Mouse (Mus musculus) myocyte (in vitro differentiated cells): Measurements from ENCODE around the gene Gm47985. TPM values are rescaled to one million over a fixed set of nuclear protein-coding genes. Genes with fewer than 3 reads are reported as not detected.
"Not testable (repeated sequence)": the region's sequence is repeated elsewhere in the genome, so short reads cannot be mapped to it uniquely, and the experiment has no call there.

Experiments used
- H3K27me3 ChIP-seq: one replicate; pipeline ENCODE4 v1.6.1; 2011; ENCODE audit not compliant: control insufficient read depth, insufficient read depth, insufficient read length
- H3K36me3 ChIP-seq: one replicate; pipeline ENCODE4 v1.6.1; 2011; ENCODE audit not compliant: control insufficient read depth, insufficient read depth
- H3K4me2 ChIP-seq: one replicate; pipeline ENCODE4 v1.6.1; 2011; ENCODE audit warnings: low read depth, control low read depth
- H3K4me3 ChIP-seq: one replicate; pipeline ENCODE4 v1.5.1; 2011; ENCODE audit warnings: mild to moderate bottlenecking, control low read depth, moderate library complexity
- H3K79me2 ChIP-seq: one replicate; pipeline ENCODE4 v1.6.1; 2011; ENCODE audit not compliant: control insufficient read depth, insufficient read depth
- H3ac ChIP-seq: one replicate; pipeline ENCODE4 v1.6.1; 2011; ENCODE audit not compliant: control insufficient read depth, insufficient read length
- CEBPB ChIP-seq: IDR thresholded peaks from 2 replicates; pipeline ENCODE4 v1.6.1; 2011; ENCODE audit warnings: mild to moderate bottlenecking, moderate library complexity; ENCODE audit not compliant: poor library complexity, insufficient read depth, severe bottlenecking
- E2F4 ChIP-seq: IDR thresholded peaks from one replicate; pipeline ENCODE4 v1.6.1; 2011; ENCODE audit warnings: mild to moderate bottlenecking, control low read depth, moderate library complexity; ENCODE audit not compliant: insufficient read depth
- MAX ChIP-seq: IDR thresholded peaks from one replicate; pipeline ENCODE4 v1.6.1; 2011; ENCODE audit warnings: low read depth, mild to moderate bottlenecking, control low read depth
- MYOD1 ChIP-seq, 3 experiments: IDR thresholded peaks; one replicate each; pipeline ENCODE4 v1.6.1; 2011; ENCODE audit warnings: control low read depth in 2 of 3, low read depth in 2 of 3, mild to moderate bottlenecking in 2 of 3, moderate library complexity in 1 of 3; ENCODE audit not compliant: insufficient read length in 2 of 3, control insufficient read depth in 1 of 3
- MYOG ChIP-seq, 3 experiments: IDR thresholded peaks; one replicate each; pipeline ENCODE4 v1.6.1; 2011; ENCODE audit warnings: control low read depth in 2 of 3, low read depth in 2 of 3, mild to moderate bottlenecking in 2 of 3; ENCODE audit not compliant: insufficient read length in 2 of 3, control insufficient read depth in 1 of 3, insufficient read depth in 1 of 3
- POLR2A ChIP-seq: IDR thresholded peaks from one replicate; pipeline ENCODE4 v1.6.1; 2011; ENCODE audit warnings: low read depth, mild to moderate bottlenecking, control low read depth, moderate library complexity; ENCODE audit not compliant: insufficient read length
- POLR2AphosphoS2 ChIP-seq: IDR thresholded peaks from one replicate; pipeline ENCODE4 v1.6.1; 2011; ENCODE audit warnings: low read depth, control low read depth; ENCODE audit not compliant: insufficient read length
- REST ChIP-seq: IDR thresholded peaks from one replicate; pipeline ENCODE4 v1.6.1; 2011; ENCODE audit warnings: mild to moderate bottlenecking, control low read depth, moderate library complexity; ENCODE audit not compliant: insufficient read depth, insufficient read length
- SRF ChIP-seq: IDR thresholded peaks from one replicate; pipeline ENCODE4 v1.6.1; 2011; ENCODE audit warnings: low read depth; ENCODE audit not compliant: control insufficient read depth, insufficient read length
- TCF12 ChIP-seq: IDR thresholded peaks from one replicate; pipeline ENCODE4 v1.6.1; 2011; ENCODE audit warnings: mild to moderate bottlenecking, control low read depth; ENCODE audit not compliant: poor library complexity, insufficient read depth, severe bottlenecking
- TCF3 ChIP-seq: IDR thresholded peaks from one replicate; pipeline ENCODE4 v1.6.1; 2011; ENCODE audit warnings: low read depth, control low read depth; ENCODE audit not compliant: insufficient read length
- USF1 ChIP-seq: IDR thresholded peaks from one replicate; pipeline ENCODE4 v1.6.1; 2011; ENCODE audit warnings: low read depth, mild to moderate bottlenecking, control low read depth, moderate library complexity
- polyA plus RNA-seq: library from polyadenylated mRNA; unstranded; fragments of >200 nt; fragmentation: generic; extraction: Trizol; gene quantifications from one replicate; pipeline ENCODE4 v1.2.1, GENCODE M21; 2012; ENCODE audit warnings: missing spikeins

Gm47985 gene
- 0.12 TPM for polyA plus RNA-seq

DNA sequence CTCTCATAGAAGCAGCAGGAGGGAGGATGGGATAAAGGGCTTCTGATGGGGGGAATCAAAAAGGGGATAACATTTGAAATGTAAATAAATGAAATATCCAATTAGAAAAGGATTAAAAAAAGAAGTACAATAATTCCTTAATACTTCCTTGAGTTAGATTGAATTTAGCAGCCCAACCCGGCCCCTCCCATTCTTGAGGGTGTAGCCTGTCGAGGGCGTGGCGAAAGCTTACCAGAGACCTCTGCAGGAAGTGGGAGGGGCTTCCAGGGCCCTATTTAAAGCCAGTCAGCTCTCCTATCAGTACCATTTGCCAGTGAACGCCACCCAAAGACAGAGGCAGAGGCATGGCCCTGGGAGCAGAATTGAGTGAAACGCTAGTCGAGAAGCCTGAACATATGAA, at the start of gene Gm47985:
TSS of gene Gm47985 (plus strand) at position 272 of the 400 bp plus-strand sequence.
- not testable (repeated sequence) for H3K4me3 ChIP-seq, H3K4me2 ChIP-seq, H3ac ChIP-seq, H3K79me2 ChIP-seq, H3K27me3 ChIP-seq, H3K36me3 ChIP-seq

DNA sequence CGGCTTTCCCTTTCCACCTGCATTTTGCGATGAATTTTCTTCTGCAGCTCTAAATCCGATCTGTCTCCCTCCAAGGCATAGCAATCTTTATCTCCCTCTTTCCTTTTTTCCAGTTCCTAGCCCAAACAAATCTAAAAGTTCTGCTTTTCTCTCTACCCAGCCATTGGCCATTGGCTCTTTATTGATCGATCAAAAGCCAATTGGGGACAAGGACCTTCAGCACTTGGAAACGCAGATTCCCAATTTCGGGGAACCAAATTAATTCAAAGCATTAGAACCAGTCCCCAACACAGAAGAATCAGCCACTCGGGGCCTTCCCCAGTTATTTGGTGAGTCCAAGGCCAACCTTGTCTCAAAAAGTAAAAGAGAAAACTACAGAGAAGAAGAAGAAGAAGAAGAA, 49.7 kb upstream of the Gm47985 start:
- Histone ChIP-seq H3K36me3 (no peaks in the 10 kb centered on the region), H3K4me3 (no peak overlapping the region), H3ac (no peak overlapping the region), H3K79me2 (no peaks in the 10 kb centered on the region), H3K27me3 (no peaks in the 10 kb centered on the region), H3K4me2 (no peak overlapping the region)
- TF ChIP-seq TCF3 (no peak), USF1 (no peak), E2F4 (no peak), MAX (no peak), POLR2AphosphoS2 (no peak), MYOG (IDR thresholded peaks at IDR 0.05; ENCODE audit: control insufficient read depth in 1 of 3, insufficient read depth in 1 of 3, insufficient read length in 2 of 3, low read depth in 2 of 3) (no peak), MYOD1 (IDR thresholded peaks at IDR 0.05; ENCODE audit: control insufficient read depth in 1 of 3, insufficient read length in 2 of 3, low read depth in 2 of 3) (no peak), REST (no peak), SRF (no peak), TCF12 (no peak), POLR2A (no peak), CEBPB (no peak)

DNA sequence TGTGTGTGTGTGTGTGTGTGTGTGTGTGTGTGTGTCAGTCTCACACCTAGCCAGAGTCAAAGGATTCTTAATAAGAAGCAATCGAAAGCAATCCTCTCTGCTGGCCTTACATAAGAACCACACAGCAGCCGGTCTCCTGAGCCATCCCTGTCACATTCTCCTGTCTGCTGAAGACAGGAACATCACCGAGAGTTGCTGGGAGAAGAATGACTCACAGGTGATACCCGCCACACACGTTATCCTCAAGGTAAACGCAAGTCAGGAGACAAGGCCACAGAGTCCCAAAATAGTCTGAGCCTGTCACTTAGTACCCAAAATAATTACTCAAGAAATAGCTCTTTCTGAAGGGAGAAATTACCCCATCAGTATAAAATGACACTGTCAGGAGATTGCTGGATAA, 43.9 kb upstream of the Gm47985 start:
- Histone ChIP-seq H3ac (no peak overlapping the region), H3K4me2 (no peak overlapping the region), H3K27me3 (no peaks in the 10 kb centered on the region), H3K36me3 (no peaks in the 10 kb centered on the region), H3K4me3 (no peak overlapping the region), H3K79me2 (no peaks in the 10 kb centered on the region)
- TF ChIP-seq SRF (no peak), MYOD1 (IDR thresholded peaks at IDR 0.05; ENCODE audit: control insufficient read depth in 1 of 3, insufficient read length in 2 of 3, low read depth in 2 of 3) (no peak), E2F4 (no peak), MYOG (IDR thresholded peaks at IDR 0.05; ENCODE audit: control insufficient read depth in 1 of 3, insufficient read depth in 1 of 3, insufficient read length in 2 of 3, low read depth in 2 of 3) (no peak), POLR2A (no peak), CEBPB (no peak), USF1 (no peak), TCF12 (no peak), POLR2AphosphoS2 (no peak), REST (no peak), TCF3 (no peak), MAX (no peak)

DNA sequence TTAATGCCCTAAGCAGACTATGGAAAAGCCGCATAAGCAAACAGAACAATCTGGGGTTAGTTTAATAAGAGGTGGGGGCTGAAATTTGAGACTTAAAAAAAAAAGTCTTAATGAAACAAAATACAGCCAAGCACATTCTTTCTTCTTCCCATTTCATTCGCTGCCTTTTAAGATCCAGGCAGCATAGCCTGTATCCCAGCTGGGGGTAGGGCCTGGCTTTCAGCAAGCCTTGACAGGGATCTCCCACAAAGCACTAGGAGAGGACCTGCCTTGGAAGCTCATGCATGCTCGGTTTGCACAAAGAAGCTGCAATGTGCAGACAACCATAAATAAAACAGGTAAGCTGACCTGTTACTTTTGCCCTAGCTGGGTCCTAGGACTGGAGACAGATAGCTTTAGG, 41.4 kb upstream of the Gm47985 start:
- TF ChIP-seq SRF (no peak), MAX (no peak), MYOD1 (IDR thresholded peaks at IDR 0.05; ENCODE audit: control insufficient read depth in 1 of 3, insufficient read length in 2 of 3, low read depth in 2 of 3) (no peak), POLR2AphosphoS2 (no peak), CEBPB (no peak), TCF12 (no peak), POLR2A (no peak), MYOG (IDR thresholded peaks at IDR 0.05; ENCODE audit: control insufficient read depth in 1 of 3, insufficient read depth in 1 of 3, insufficient read length in 2 of 3, low read depth in 2 of 3) (no peak), USF1 (no peak)
- no peaks in the 10 kb centered on the region for H3K27me3 ChIP-seq

DNA sequence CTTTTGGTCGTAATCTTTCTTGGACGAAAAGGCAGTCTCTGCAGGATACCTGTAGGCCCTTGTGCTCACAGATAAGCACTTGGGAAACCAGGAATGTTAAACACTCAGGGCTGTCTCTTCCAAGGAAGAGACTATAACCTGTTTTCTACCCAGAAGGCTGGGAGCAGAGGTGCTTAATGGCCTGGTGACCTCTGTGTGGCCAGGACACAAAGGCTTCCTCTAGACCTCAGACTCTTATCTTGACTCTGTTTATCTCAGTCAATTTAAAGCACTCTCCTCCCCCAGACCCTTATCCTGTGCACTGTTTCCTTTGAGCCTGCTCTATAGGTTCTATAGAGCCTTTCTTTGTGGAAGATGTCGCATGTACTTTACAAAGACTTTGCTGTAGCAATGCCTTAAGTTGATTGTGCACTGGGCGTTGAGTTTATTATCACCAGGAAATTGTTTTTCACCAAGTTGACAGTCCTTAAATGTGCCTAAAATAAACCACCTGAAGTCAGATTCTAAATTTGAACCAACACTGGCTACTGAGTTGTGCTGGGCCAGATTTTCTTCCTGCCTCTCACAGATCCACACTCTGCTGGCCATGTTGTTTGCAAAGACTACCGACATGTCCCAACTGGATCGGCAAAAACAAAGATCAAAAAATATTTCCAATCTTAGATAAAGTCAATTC, 37.7 kb upstream of the Gm47985 start:
- no peak for TF ChIP-seq TCF12
- no peak for TF ChIP-seq MAX
- no peak for TF ChIP-seq POLR2A
- TF ChIP-seq TCF3: no peak
- TF ChIP-seq USF1: no peak
- TF ChIP-seq MYOD1 (IDR thresholded peaks at IDR 0.05; ENCODE audit: control insufficient read depth in 1 of 3, insufficient read length in 2 of 3, low read depth in 2 of 3): no peak
- no peak for TF ChIP-seq MYOG (IDR thresholded peaks at IDR 0.05; ENCODE audit: control insufficient read depth in 1 of 3, insufficient read depth in 1 of 3, insufficient read length in 2 of 3, low read depth in 2 of 3)
- no peak for TF ChIP-seq CEBPB
- no peak for TF ChIP-seq REST
- TF ChIP-seq SRF: no peak
- no peak for TF ChIP-seq POLR2AphosphoS2
- TF ChIP-seq E2F4: no peak
- H3K36me3 ChIP-seq: no peaks in the 10 kb centered on the region
- no peaks in the 10 kb centered on the region for H3K79me2 ChIP-seq
- no peaks in the 10 kb centered on the region for H3K27me3 ChIP-seq
- no peak overlapping the region for H3ac ChIP-seq
- no peak overlapping the region for H3K4me2 ChIP-seq
- H3K4me3 ChIP-seq: no peak overlapping the region

More for the DNA sequence above, 41.4 kb upstream of the Gm47985 start:
- no peak overlapping the region for H3ac ChIP-seq
- H3K4me2 ChIP-seq: no peak overlapping the region
- no peak overlapping the region for H3K4me3 ChIP-seq
- H3K36me3 ChIP-seq: no peaks in the 10 kb centered on the region
- H3K79me2 ChIP-seq: no peaks in the 10 kb centered on the region
